Mouse (Mus musculus) natural killer cell, adult 2 months (primary cell): ENCODE measurements at regions not wholly inside any gene's neighbourhood (a gene's known extent, or its start where the extent isn't known, plus 50 kb on each side); places are given as distances from the start of the nearest gene placed in this dataset.

ENCODE experiments used
- DNase-seq, 2 experiments: peaks; one replicate each; pipeline ENCODE4 v3.0.0; 2022; ENCODE audit warnings: low spot score in 2 of 2

DNA sequence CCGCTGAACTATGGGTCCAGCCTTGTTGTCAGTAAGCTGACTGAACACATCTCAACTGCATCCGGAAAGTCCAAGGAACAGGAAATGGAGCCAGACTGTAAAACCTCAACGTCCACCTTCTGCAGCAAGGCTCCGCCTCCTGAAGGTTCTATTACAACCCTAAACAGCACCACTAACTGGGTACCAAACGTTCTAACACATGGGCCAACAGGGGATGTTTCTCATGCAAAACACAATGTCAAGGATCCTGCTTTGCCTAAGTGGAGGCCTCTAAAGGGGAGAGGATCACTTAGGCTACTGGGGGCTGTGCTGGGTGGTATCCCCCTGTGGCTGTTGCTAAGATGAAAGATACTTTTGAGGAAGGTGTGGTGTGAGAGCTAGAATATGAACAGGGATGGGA lies 51.0 kb upstream of the Stt3b start:
- no peak for DNase-seq

DNA sequence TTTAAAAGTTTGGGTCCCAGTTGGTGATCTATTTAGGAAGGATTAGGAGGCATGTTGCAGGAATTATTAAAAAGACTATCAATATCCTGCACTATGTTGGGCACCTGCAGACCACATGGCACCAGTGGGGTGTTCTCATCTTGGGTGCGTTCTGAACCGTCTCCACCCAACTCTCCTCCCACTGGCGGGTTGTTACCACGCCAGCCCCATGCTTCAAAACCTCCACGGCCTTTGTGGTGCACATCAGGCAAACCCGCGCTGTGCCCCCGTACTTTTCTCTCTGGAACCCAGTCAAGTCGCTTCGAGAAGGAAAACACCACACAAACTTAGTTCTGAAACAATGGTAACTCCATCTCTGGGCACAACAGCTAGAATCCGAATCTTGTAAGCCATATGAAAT lies 51.7 kb upstream of the Stt3b start:
- no peak for DNase-seq

DNA sequence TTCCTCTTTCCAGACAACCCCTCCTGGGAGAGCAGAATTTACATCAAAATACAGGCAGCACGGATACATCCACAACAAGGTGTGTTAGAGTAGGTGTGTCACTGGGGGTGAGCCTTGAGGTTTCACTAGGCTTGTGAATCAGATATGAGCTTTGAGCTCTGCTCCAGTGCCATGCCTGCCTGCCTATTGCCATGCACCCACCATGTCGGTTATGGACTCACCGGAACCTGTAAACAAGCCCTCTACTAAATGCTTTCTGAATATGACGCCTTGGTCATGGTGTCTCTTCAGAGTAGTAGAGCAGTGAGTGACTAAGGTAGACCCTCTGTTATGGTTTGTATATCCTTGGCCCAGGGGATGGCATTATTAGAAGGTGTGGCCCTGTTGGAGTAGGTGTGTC lies 52.3 kb upstream of the Stt3b start:
- no peak for DNase-seq

DNA sequence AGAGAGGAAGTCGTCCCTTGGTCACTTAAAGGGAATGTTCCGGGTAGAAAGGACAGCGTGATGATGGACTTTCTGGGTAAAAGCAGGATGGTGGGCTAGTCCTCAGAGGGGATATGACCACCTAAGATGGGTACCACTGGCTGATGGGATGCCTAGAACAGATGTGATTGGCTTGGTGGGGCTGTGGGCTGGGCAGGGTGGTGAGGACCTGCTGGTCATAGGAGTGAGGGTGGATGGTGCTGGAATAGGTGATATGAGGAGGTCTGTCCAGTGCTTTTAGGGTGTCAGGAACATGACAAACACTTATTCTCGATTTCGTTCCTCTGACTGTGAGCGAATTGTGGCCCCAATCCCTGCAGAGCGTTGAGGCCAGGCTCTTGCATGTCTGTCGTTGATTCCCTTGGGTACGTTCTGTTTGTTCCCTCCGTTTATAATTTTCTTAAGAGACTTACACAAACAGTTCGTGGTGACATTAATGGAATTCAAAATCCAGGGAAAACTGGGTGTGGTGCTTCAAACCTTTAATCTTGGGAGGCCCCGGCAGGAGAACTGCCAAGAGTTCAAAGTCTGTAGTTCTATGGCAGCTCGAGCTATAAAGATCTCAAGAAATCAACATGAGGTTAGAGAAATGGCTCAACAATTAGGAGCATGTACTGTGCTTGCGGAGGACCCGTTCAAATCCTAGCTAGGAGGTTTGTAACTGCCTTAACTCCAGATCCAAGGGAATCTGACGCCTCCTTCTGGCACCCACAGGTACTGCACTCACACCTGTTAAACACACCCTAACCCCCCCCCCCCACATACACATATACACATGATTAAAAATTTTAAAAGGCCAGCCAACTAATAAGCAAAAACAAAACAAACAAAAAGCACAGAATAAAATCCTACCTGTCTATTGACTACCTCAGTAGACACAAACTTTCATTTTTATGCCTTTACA lies 55.0 kb upstream of the Stt3b start:
- DNase-seq = no peak

DNA sequence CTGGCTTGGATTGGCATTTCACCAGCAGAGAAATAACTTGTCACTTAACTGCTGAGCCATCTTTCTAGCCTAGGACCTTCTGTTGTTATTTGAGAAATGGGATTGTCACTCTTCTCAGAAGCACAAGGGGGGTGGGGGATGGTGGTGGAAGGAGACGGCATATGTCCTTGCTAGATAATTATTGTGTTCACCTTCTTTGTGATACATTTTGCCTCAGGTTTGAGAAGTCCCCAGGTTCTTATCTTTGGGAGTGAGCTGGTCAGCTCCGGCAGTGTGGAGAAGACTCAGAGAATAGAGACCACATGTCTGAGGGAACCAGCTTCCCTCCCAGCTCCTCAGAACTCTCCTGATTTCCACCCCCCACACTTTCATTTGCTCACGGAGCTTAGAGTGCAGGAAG lies 57.6 kb upstream of the Stt3b start:
- DNase-seq = no peak

DNA sequence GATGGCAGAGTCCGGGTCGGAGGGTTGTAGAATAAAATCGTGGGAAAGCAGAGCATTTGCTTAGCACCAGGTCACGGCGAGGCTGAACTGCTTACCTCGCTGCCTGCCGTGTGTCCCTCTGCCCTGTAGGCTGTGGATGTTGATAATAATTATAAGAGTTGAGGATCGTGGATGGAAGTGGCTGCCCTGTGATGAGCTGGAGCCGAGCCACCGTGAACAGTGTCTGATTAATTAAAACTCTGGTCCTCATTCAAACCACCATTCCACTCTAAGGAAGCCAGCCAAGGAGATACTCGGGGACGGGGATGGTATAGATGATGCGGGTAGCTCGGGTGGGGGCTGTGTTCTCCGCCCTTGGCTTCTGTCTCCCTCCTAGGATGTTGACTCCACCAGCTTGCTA lies 70.1 kb upstream of the Stt3b start:
- DNase-seq = no peak

DNA sequence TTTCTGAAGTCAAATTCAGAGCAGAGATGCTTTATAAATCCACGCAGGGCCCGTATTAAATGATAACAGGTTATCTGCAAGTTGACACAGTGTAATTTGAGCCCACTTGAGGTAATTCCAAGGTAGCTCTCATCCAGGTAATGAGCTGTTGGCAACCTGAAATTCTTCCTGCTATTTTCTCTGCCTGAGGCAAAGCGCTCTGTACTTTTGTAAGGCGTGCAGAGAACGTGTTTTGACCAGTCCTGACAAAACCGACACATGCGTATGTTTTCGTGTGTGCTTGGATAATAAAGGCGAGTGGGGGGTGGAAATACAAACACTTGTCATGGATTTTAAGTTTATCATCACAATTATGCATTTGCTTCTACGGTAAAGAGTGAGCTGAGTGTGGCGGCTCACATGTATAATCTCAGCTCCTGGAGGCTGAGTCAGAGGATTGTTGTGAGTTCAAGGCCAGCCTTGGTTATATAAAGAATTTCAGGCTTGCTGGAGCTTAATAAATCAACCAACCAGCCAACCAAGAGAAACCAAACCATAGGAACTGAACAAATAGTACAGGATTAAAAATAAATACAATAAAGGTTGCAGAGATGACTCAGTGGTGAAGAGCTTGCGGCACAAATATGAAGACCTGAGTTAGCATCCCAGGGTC lies 72.7 kb upstream of the Stt3b start:
- DNase-seq = no peak

DNA sequence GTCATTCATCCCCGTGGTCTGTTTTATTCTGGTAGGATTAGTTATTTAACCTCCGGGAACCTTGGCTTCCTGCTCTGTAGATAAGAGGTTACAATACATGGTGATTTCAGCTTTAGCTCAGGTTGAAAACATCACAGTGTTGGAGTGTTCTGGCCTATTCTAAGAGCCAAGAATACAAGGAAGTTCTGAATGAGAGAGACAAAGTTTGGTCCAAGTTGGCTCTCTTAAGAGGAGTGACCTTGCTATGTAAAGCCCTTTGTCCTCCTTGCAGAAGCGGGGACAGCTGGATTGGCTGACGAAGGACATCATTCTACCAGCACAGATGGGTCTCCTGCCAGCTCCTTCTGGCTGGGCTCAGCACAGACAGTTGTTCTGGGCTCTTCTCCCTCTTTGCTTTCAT lies 73.7 kb upstream of the Stt3b start:
- DNase-seq = no peak

DNA sequence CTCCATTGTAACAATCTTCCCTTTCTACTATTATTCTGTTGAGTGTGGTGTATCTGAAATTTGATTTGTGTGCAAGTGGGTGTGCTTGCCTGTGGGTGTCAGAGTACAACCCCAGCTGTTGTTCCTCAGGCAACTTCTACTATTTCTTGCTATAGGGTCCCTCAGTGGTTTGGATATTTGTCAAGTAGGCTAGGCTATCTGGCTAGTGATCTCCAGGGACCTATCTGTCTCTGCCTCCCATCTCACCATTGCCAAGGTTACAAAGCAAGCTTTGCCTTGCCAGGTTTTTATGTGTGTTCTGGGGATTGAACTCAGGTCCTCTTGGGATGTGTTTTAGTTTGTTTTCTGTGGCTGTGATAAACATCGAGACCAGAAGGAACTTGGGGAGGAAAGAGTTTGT lies 74.1 kb upstream of the Stt3b start:
- DNase-seq = no peak

DNA sequence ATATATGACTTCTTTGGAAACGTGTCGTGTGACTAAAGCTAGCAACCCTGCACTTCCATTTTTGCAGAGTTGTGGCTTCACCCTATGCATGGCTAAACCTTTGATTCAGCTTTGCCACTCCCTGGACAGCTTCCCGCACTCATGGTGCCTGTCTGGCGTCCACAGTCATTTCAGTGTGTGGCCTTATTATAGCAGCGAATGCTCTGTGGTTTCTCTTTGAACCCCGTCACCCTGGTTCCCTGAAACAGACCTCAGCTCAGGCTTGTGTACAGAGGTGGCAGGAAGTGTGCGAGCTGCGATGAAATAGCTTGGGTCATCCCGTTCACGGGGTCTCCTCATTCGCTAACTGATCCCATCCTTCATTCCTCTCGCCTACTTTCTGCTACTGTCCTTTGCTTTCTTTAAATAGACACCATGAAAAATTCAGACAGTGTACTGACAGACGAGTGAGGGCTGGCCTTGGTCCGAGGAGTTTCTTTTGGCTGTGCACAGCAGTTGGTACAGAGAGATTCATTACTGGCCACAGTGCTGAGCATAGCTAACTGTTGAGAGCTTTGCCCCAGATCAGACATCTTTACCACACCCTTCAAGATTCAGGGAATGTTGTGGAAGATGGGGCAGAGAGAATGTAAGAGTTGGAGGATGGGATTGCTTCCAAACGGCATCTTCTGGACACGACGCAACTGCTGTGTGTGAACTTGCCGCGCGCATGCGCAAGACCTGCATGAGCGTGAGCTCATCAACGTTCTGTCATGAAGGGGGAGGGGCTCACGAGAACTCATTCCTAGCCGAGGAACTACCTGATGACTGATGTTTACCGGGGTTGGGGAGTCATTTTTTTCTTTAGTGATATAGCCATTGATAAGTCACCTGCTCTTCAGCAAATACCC lies 77.5 kb upstream of the Stt3b start:
- DNase-seq = peak; percentile 42 to 45

DNA sequence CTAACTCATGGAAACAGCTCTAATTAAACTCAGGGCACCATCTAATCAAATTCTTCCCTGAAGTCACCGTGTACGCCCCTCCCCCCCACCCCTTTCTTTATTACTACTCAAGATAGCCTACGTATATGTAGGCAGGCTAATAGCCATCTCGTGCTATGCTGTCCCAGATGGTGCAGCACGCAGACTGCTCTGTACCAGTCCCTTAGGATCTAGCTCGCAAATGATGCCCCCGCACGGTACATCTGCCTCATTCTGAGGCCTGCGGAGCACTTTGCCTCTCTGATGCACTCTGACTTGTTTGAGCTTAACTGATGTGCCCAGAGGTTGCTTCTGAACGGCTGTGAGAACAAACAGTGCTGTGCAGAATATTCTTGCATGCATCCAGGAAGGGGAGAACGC lies 78.1 kb upstream of the Stt3b start:
- DNase-seq = no peak

DNA sequence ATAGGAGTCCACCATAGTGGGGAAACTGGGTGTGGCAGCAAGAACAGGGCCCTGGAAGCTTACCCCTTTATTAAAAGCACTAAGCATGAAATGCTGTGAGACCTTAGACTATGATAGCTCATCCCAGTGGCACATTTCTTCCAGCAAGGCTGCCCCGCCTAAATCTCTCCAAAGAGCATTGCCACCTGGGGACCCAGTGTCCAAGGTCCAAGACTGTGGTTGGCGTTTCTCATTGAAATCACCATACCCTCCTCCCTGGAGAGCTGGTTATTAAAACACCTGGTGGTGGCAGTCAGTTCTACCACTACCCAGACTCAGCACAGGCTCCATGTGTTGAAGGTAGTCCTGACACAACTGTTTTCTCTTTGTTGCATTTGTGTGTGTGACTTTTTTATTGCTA lies 78.9 kb upstream of the Stt3b start:
- DNase-seq = no peak

DNA sequence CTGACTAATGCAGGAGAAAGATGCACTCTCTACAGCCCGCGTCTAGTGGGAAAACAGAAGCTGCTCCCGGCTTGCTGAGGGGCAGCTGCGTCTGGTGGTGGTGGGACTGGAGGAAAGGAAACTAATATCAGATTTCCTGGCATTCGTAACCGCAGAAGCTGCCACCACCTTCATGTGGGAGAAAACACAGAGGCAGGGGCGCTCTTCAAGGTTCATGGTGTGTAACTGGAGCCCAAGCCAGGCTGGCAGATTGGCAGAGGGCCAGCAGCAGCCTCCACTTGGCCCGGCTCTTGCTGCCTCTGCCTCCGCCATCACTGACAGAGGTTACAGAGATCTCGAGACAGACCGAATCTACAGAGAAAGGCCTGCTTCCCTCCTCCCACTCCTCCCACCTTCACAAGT lies 80.7 kb upstream of the Stt3b start:
- no peak for DNase-seq

DNA sequence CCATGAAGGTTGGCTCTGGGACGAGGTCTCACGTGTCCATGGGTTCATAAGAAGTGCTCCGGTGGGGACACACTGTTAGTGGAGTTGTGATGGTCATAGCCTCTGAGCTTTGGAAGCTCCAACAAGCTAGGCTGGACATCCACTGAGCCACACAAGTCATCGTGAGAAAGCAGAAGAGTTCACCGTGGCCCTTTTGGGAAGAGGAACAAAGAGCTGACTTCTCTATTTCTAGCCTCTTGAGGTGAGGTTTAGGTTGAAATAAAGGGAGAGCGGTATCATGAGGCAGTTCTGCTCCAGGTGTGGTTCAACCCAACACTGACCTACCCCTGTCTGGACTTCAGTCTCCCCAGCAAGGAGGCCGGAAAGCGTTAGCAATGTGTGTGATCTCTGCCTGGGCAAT lies 85.3 kb upstream of the Stt3b start:
- no peak for DNase-seq

DNA sequence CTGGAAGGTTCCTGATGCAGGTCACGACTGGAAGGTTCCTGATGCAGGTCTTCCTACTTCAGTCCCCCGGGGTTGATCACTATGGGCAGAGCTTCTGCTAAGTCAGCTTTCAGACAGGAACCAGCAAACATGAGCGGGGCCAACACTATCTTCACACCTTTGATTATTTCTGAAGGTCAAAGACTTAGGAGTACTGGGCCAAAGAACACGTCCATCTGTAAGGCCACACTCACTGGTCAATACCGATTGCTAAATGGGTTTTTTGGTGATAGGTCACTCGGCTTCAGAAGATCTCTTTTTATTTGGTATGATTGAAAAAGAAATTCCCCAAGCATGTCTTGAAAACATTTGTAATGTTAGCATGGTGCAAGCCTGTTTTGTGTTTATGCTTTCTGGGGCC lies 90.2 kb upstream of the Stt3b start:
- DNase-seq = no peak

DNA sequence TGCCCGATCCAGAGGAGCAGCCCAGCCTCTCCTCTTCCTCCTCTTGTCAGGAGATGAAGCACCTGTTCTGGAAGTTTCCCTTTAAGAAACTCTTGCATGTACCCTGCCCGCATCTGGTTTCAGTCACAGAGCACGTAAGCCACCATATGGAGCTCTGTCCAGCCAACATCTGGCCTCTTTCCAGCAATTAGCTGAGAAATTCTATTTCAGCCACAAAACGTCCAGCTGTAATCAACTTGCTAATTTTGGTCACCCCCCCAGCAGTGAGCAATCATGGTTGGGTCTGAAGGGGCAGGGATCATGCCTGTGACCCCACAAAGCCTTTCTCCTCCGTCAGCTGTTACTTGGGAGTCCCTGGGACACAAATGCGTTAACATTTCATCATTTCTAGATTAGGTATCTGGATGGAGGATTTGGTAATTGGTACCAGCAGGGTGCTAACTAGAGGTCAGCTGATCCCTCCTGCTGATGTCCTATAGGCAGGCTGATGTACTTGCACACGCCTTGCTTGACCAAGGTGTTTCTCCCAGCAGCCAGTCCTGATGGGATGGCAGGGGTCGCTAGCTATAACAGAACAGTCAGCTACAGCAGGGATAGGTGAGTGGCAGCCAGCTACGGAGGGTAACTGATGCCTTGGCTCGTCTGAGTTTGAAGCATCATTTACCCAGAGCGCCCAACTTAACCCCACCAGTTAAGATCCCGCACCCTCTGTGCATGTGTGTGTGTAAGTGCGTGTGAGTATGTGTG lies 91.4 kb upstream of the Stt3b start:
- DNase-seq = no peak

DNA sequence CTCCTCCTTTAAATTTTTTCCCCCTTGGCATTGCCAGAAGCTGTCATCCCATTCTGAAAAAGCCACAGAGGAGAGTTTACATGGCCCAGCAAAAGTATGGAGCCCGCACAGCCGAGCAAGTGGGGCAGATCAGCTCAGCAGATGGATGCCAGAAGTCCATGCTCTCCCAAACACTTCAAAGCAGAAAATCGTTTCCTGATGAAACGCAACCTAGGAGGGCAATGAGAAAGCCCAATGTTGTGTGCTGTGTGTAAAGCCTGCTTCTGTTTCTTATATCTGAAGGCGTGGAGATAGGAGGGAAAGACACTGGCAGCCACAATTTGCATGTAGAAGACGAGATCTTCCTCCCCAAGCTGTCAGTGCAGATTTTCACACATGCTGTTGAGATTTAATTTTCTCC lies 92.4 kb upstream of the Stt3b start:
- no peak for DNase-seq

DNA sequence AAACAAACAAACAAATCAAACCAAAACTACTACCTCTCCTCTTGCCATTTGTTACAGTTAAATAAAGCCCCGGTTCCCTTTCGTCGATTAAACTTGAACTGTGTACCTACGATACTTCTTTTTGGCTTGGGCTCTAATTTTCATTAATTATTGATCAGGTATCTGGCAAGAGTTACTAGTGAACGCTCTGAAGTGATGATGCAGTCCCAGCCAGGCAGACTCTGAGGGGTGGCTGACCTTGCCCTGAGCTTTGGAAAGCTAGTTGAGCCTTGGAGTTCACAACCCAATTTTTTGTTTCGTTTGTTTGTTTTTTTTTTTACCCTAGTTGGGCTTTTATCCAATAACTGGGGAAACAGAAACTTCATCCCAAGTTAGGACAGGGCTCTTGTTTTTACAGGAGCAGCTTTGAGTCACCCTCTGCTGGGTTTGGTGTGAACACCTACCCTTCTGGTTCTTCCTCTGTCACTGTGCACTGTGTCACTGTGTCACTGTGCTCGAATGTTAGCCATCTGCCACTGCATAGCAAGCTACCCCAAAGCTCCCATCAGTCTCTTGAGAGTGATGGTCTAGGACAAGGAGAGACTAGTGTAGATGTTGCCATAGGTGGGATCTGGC lies 93.2 kb upstream of the Stt3b start:
- DNase-seq = no peak

DNA sequence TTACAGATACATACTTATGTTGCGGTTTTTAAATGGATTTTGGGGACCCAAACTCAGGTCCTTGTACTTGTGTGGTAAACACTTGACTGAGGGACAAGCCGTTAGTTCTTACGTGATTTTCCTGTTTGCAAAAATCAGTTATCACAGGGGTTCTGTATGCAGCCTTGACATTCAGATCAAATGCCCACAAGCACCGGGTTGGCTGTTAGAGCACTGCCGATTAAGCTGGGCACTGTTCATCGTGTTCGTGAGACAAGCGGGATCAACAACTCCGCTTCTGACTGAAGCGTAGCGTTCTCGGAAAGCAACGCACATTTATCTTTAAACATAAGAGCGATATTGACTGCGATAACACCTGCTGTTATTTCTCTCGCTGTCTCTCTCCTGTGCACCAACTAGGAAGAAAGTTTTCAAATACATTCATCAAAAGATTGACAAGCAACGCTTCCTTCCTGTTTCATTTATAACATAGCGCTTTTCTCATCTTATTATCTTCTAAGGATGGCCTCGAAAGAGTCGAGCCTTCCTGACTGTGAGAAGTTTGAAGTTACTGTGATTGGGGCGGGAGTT lies 97.8 kb upstream of the Stt3b start:
- no peak for DNase-seq

DNA sequence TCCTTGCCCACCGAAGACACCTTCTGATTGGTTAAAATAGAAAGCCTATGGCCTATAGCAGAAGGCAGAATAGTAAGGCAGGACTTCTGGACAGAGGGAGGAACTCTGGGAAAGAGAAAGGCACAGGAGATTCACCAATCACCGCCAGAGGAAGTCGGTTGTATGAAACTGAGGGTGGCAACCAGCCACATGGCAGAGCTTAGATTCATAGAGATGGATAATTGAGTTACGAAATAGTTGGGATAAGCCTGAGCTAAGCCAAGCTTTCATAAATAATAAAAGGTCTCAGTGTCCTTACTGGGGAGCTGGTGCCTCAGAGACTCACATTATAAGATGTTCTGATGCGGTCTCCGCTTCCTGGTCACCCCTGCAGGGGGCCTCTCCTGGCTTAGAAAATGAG lies 98.7 kb upstream of the Stt3b start:
- DNase-seq = no peak

DNA sequence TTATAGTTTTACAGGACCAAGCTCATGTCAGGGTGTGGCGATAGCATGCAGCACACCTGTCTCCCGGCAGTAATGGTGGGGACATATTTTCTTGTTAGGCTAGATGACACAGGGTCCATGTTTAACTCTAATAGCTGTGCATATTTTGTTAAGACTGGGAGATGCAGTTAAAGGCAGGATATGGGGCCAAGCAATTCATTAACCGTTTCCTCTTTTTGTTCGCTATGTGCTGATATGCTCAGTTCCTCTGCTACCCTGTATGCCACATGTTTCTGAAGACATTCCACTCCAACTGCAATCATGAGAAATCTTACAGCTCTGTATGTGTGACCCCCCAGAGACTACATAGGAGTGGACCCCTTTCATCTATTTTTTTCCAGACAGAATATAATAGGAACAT lies 104.0 kb upstream of the Stt3b start:
- no peak for DNase-seq
